In the genomic region with DNA sequence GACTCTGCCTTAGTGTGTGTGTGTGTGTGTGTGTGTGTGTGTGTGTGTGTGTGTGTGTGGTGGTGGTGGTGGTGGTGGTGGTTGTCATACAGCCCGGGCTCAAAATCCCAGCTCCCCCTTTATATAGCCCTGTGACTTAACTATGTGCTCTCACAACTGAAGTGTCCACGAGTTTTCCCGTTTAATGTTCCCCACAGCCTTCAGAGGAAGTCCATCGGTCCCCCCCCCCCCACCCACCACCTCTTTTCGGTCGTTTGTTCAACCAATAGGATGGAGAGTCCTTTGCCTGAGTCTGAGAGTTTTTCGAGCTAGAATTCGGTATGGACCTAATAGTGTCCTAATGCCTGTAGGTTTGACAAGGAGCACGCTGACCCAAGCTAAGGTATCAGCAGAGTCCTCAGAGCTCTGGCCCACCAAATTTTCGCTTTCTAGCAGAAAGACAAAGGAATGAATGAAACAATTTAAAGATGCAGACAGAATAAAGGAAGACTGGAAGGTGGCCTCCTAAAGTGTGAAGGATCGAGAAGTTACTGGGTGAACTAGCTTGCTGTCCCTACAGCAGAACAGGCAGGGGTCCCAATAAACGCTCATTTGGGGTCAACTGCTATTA, we compare ENCODE assay signal across 8 mouse cellular contexts. TPM values are rescaled to one million over a fixed set of nuclear protein-coding genes. Genes with fewer than 3 reads are reported as not detected.
DNase-seq lines count a peak whose midpoint lies in the region; ATAC-seq and TF ChIP-seq lines count a peak whose summit lies in the region.

No protein-coding gene starts in this region.

- H3K4me1 ChIP-seq in embryonic facial prominence, embryonic 15.5 days: peaks cover 77% of the 10 kb centered on the region
- peaks cover 78% of the 10 kb centered on the region for H3K4me1 ChIP-seq in limb, embryonic 10.5 days
- H3K4me1 ChIP-seq in neural tube, embryonic 14.5 days (ENCODE audit: control insufficient read depth, insufficient read depth, low read length): peaks cover 26% of the 10 kb centered on the region

- peaks cover 8% of the 10 kb centered on the region for H3K36me3 ChIP-seq in embryonic facial prominence, embryonic 15.5 days
- peaks cover 28% of the 10 kb centered on the region for H3K36me3 ChIP-seq in limb, embryonic 10.5 days
- H3K36me3 ChIP-seq in neural tube, embryonic 14.5 days (ENCODE audit: control insufficient read depth, insufficient read depth, low read length): peaks cover 14% of the 10 kb centered on the region

- WGBS in embryonic facial prominence, embryonic 15.5 days: 35% methylated on average over 12 of the region's 12 CpGs
- WGBS in limb, embryonic 10.5 days: 31% methylated on average over 12 of the region's 12 CpGs
- 33% methylated on average over 12 of the region's 12 CpGs for WGBS in neural tube, embryonic 14.5 days

- H3K4me2 ChIP-seq in embryonic facial prominence, embryonic 15.5 days (replicated peaks): peak overlapping the region; percentile 76
- H3K4me2 ChIP-seq in neural tube, embryonic 14.5 days (ENCODE audit: low read depth, low read length): peak overlapping the region; percentile 57

- peak overlapping the region; percentile 92 for H3K4me3 ChIP-seq in left cerebral cortex, adult 2 months
- H3K4me3 ChIP-seq in embryonic facial prominence, embryonic 15.5 days (replicated peaks): peak overlapping the region; percentile 65
- peak overlapping the region; percentile 83 for H3K4me3 ChIP-seq in limb, embryonic 10.5 days
- H3K4me3 ChIP-seq in neural tube, embryonic 14.5 days (ENCODE audit: low read depth, low read length): peak overlapping the region; percentile 78

- H3K9ac ChIP-seq in embryonic facial prominence, embryonic 15.5 days: no peak overlapping the region
- H3K9ac ChIP-seq in neural tube, embryonic 14.5 days (replicated peaks; ENCODE audit: low read depth, low read length): peak overlapping the region; percentile 81; the same call in 1 of the 2 replicates

- TF ChIP-seq CTCF in left cerebral cortex, adult 2 months (IDR thresholded peaks at IDR 0.05): no peak

- DNase-seq in left cerebral cortex, adult 2 months (ENCODE audit: extremely low spot score in 1 of 2, low spot score in 2 of 2): no peak
- DNase-seq in left cerebral cortex, adult 18-20 months (ENCODE audit: low spot score in 2 of 2): no peak
- no peak for DNase-seq in limb, embryonic 10.5 days (ENCODE audit: low spot score)
- DNase-seq in gastrocnemius, postnatal 36 days: no peak
- DNase-seq in layer of hippocampus, adult 11-12 months (ENCODE audit: low spot score): no peak
- DNase-seq in layer of hippocampus, adult 18-20 months (ENCODE audit: low spot score in 2 of 2): no peak

- intact Hi-C loops in left cerebral cortex, adult 2 months (cut with DNase I): no loop called here
- intact Hi-C loops in gastrocnemius, postnatal 36 days (cut with DNase I): no loop called here

- no peak for ATAC-seq in embryonic facial prominence, embryonic 15.5 days (ENCODE audit: insufficient number of reproducible peaks, low FRiP score, low TSS enrichment, low read depth)
- no peak for ATAC-seq in neural tube, embryonic 14.5 days (ENCODE audit: low read depth)

- no peaks in the 10 kb centered on the region for H3K27me3 ChIP-seq in embryonic facial prominence, embryonic 15.5 days
- H3K27me3 ChIP-seq in limb, embryonic 10.5 days (ENCODE audit: low read depth, poor library complexity, severe bottlenecking): peaks cover 3% of the 10 kb centered on the region; the same call in 1 of the 2 replicates
- H3K27me3 ChIP-seq in neural tube, embryonic 14.5 days (ENCODE audit: control insufficient read depth, insufficient read depth, low read length): no peaks in the 10 kb centered on the region; the same call in 1 of the 2 replicates

- no peaks in the 10 kb centered on the region for H3K9me3 ChIP-seq in embryonic facial prominence, embryonic 15.5 days (replicated peaks)
- no peaks in the 10 kb centered on the region for H3K9me3 ChIP-seq in limb, embryonic 10.5 days (replicated peaks)
- no peaks in the 10 kb centered on the region for H3K9me3 ChIP-seq in neural tube, embryonic 14.5 days (ENCODE audit: control insufficient read depth, low read length)

- H3K27ac ChIP-seq in left cerebral cortex, adult 2 months: no peak overlapping the region; the same call in 1 of the 2 replicates
- H3K27ac ChIP-seq in embryonic facial prominence, embryonic 15.5 days (replicated peaks): peak overlapping the region; percentile 91
- peak overlapping the region; percentile 93 for H3K27ac ChIP-seq in limb, embryonic 10.5 days
- peak overlapping the region; percentile 92; the same call in 1 of the 2 replicates for H3K27ac ChIP-seq in neural tube, embryonic 14.5 days (ENCODE audit: low read depth, low read length)

RNA-seq across cellular contexts. Expression of a gene that starts 1.1 kb away (rescaled TPM):
- 10 to 100 TPM; 62.4 to 65.6 TPM for total RNA-seq in left cerebral cortex, adult 2 months (2021)
- 10 to 100 TPM; 54.7 to 64.7 TPM for total RNA-seq in left cerebral cortex, adult 18-20 months (2021)
- 224 and 246 TPM in 2 replicates for polyA plus RNA-seq in embryonic facial prominence, embryonic 15.5 days (2015; fragmentation: Nextera tagmentation; extraction: Ambion mirVana)
- polyA plus RNA-seq in limb, embryonic 10.5 days (2016; fragmentation: Nextera tagmentation; extraction: Ambion mirVana): 245 and 281 TPM in 2 replicates
- 140 and 162 TPM in 2 replicates for polyA plus RNA-seq in neural tube, embryonic 14.5 days (2014; fragmentation: Nextera tagmentation; extraction: Ambion mirVana)
- 100 to 1,000 TPM; 105 to 128 TPM for total RNA-seq in gastrocnemius, postnatal 36 days (2021)
- 10 to 100 TPM; 60.8 to 61.9 TPM for total RNA-seq in layer of hippocampus, adult 18-20 months (2021)

RNA-seq across cellular contexts. Expression of a gene that starts 2.6 kb away (rescaled TPM):
- total RNA-seq in left cerebral cortex, adult 2 months (2021): 10 to 100 TPM; 11.1 to 12.1 TPM
- 10 to 100 TPM; 14.2 to 14.6 TPM for total RNA-seq in left cerebral cortex, adult 18-20 months (2021)
- polyA plus RNA-seq in embryonic facial prominence, embryonic 15.5 days (2015; fragmentation: Nextera tagmentation; extraction: Ambion mirVana): 48.2 and 49.1 TPM in 2 replicates
- polyA plus RNA-seq in limb, embryonic 10.5 days (2016; fragmentation: Nextera tagmentation; extraction: Ambion mirVana): 29.2 and 37.8 TPM in 2 replicates
- polyA plus RNA-seq in neural tube, embryonic 14.5 days (2014; fragmentation: Nextera tagmentation; extraction: Ambion mirVana): 7.6 and 17.6 TPM in 2 replicates
- total RNA-seq in gastrocnemius, postnatal 36 days (2021): 10 to 100 TPM in 1 of 2 experiments, 1 to 10 TPM in 1; 8.1 to 10.7 TPM
- 10 to 100 TPM; 13.3 to 14.4 TPM for total RNA-seq in layer of hippocampus, adult 18-20 months (2021)

RNA-seq across cellular contexts. Expression of a gene that starts 6.6 kb away (rescaled TPM):
- total RNA-seq in left cerebral cortex, adult 2 months (2021): 100 to 1,000 TPM; 106 to 108 TPM
- total RNA-seq in left cerebral cortex, adult 18-20 months (2021): 100 to 1,000 TPM; 106 to 115 TPM
- polyA plus RNA-seq in embryonic facial prominence, embryonic 15.5 days (2015; fragmentation: Nextera tagmentation; extraction: Ambion mirVana): 112 and 119 TPM in 2 replicates
- polyA plus RNA-seq in limb, embryonic 10.5 days (2016; fragmentation: Nextera tagmentation; extraction: Ambion mirVana): 94.0 and 102 TPM in 2 replicates
- polyA plus RNA-seq in neural tube, embryonic 14.5 days (2014; fragmentation: Nextera tagmentation; extraction: Ambion mirVana): 93.0 and 119 TPM in 2 replicates
- total RNA-seq in gastrocnemius, postnatal 36 days (2021): 10 to 100 TPM in 1 of 2 experiments, 1 to 10 TPM in 1; 7.5 to 11.6 TPM
- 10 to 100 TPM; 94.2 to 94.6 TPM for total RNA-seq in layer of hippocampus, adult 18-20 months (2021)

RNA-seq across cellular contexts. Expression of a gene that starts 13.8 kb away (rescaled TPM):
- total RNA-seq in left cerebral cortex, adult 2 months (2021): 100 to 1,000 TPM in 1 of 2 experiments, 10 to 100 TPM in 1; 89.4 to 101 TPM
- 10 to 100 TPM; 93.3 to 98.7 TPM for total RNA-seq in left cerebral cortex, adult 18-20 months (2021)
- 51.5 and 53.2 TPM in 2 replicates for polyA plus RNA-seq in embryonic facial prominence, embryonic 15.5 days (2015; fragmentation: Nextera tagmentation; extraction: Ambion mirVana)
- 41.1 and 41.7 TPM in 2 replicates for polyA plus RNA-seq in limb, embryonic 10.5 days (2016; fragmentation: Nextera tagmentation; extraction: Ambion mirVana)
- polyA plus RNA-seq in neural tube, embryonic 14.5 days (2014; fragmentation: Nextera tagmentation; extraction: Ambion mirVana): 52.0 and 60.9 TPM in 2 replicates
- 100 to 1,000 TPM; 140 to 153 TPM for total RNA-seq in gastrocnemius, postnatal 36 days (2021)
- 10 to 100 TPM; 95.2 to 95.4 TPM for total RNA-seq in layer of hippocampus, adult 18-20 months (2021)

RNA-seq across cellular contexts. Expression of a gene that starts 18.7 kb away (rescaled TPM):
- 10 to 100 TPM; 28.2 to 28.9 TPM for total RNA-seq in left cerebral cortex, adult 2 months (2021)
- total RNA-seq in left cerebral cortex, adult 18-20 months (2021): 10 to 100 TPM; 27.8 to 31.8 TPM
- polyA plus RNA-seq in embryonic facial prominence, embryonic 15.5 days (2015; fragmentation: Nextera tagmentation; extraction: Ambion mirVana): 23.9 and 27.9 TPM in 2 replicates
- polyA plus RNA-seq in limb, embryonic 10.5 days (2016; fragmentation: Nextera tagmentation; extraction: Ambion mirVana): 17.4 and 19.4 TPM in 2 replicates
- 23.7 and 28.5 TPM in 2 replicates for polyA plus RNA-seq in neural tube, embryonic 14.5 days (2014; fragmentation: Nextera tagmentation; extraction: Ambion mirVana)
- 10 to 100 TPM; 31.1 to 36.4 TPM for total RNA-seq in gastrocnemius, postnatal 36 days (2021)
- total RNA-seq in layer of hippocampus, adult 18-20 months (2021): 10 to 100 TPM; 24.7 to 27.9 TPM

Comparison
In these comparisons a context has a peak if more than half of its experiments do, and no peak if none do; other contexts are left out.
1. RNA of a gene that starts 6.6 kb away (total RNA-seq): 106 to 115 TPM in left cerebral cortex, adult 18-20 months, 106 to 108 TPM in left cerebral cortex, adult 2 months and 94.2 to 94.6 TPM in layer of hippocampus, adult 18-20 months; 7.5 to 11.6 TPM in gastrocnemius, postnatal 36 days; every median in the first group is over 4 times any median in the second.
2. Peak in every context shown above with its lines, with median percentiles within 50 percentile points of each other: H3K4me3 ChIP-seq.